Mouse (Mus musculus) heart, adult 2 months (tissue): Measurements from ENCODE around the gene Glmp. TPM values are rescaled to one million over a fixed set of nuclear protein-coding genes. Genes with fewer than 3 reads are reported as not detected.
"Not testable (repeated sequence)": the region's sequence is repeated elsewhere in the genome, so short reads cannot be mapped to it uniquely, and the experiment has no call there.

Experiments
- DNase-seq, 2 experiments: peaks; one replicate each; pipeline ENCODE4 v3.0.0; 2021
- H3K27ac ChIP-seq: fragments of 200-600 bp; 2 replicates; pipeline ENCODE4 v1.8.1; 2022
- H3K27me3 ChIP-seq: fragments of 200-500 bp; 2 replicates; pipeline ENCODE4 v1.6.1; 2012; ENCODE audit warnings: mild to moderate bottlenecking, low read length, inconsistent platforms, mixed read lengths; ENCODE audit not compliant: control insufficient read depth, insufficient read depth
- H3K36me3 ChIP-seq: fragments of 200-500 bp; 2 replicates; pipeline ENCODE4 v1.6.1; 2012; ENCODE audit warnings: low read length, inconsistent platforms; ENCODE audit not compliant: control insufficient read depth, insufficient read depth
- H3K4me1 ChIP-seq: fragments of 200-500 bp; 2 replicates; pipeline ENCODE4 v1.6.1; 2011; ENCODE audit warnings: low read length; ENCODE audit not compliant: control insufficient read depth, insufficient read depth
- H3K4me3 ChIP-seq: fragments of 200-600 bp; 2 replicates; pipeline ENCODE4 v1.8.1; 2022
- H3K79me2 ChIP-seq: fragments of 200-500 bp; replicated peaks from 2 replicates; pipeline ENCODE4 v1.6.1; 2012; ENCODE audit warnings: mild to moderate bottlenecking, inconsistent platforms, low read length, moderate library complexity, mixed read lengths; ENCODE audit not compliant: control insufficient read depth, insufficient read depth
- H3K9ac ChIP-seq: fragments of 200-500 bp; 2 replicates; pipeline ENCODE4 v1.6.1; 2012; ENCODE audit warnings: low read depth, mild to moderate bottlenecking, control low read depth, inconsistent platforms, low read length, mixed read lengths
- CTCF ChIP-seq: fragments of 200-600 bp; IDR thresholded peaks from 2 replicates; pipeline ENCODE4 v1.8.1; 2022; ENCODE audit warnings: antibody characterized with exemption, mild to moderate bottlenecking, moderate library complexity
- EP300 ChIP-seq: fragments of 200-500 bp; IDR thresholded peaks from 2 replicates; pipeline ENCODE4 v1.6.1; 2011; ENCODE audit warnings: low read depth, low read length, control low read depth; ENCODE audit not compliant: insufficient read depth
- POLR2A ChIP-seq: fragments of 200-500 bp; IDR thresholded peaks from 2 replicates; pipeline ENCODE4 v1.6.1; 2011; ENCODE audit warnings: mild to moderate bottlenecking, low read depth, low read length, control low read depth; ENCODE audit not compliant: insufficient read depth
- WGBS: fragments of 180-500 bp; shearing (Covaris S2); methylation state at CpG from one replicate; pipeline ENCODE4 v1.1.7; 2018; 5-methylcytosine and 5-hydroxymethylcytosine counted together
- intact Hi-C: fragments of 180-260 bp; cut with DNase I; formaldehyde crosslinking; loops from one replicate; pipeline ENCODE4 v1.15.1; 2025
- polyA plus RNA-seq: library from polyadenylated mRNA; depleted of rRNA; stranded (reverse); fragments of >200 nt; gene quantifications from 2 replicates; pipeline ENCODE4 v1.2.3, GENCODE M21; 2012
- total RNA-seq, 2 experiments: library from RNA; stranded (reverse); gene quantifications; 2 replicates each; pipeline ENCODE4 v1.2.3; 2021

Glmp gene
- total and polyA plus RNA-seq, 3 experiments: 75.6 to 98.0 (median 80.9) TPM

DNA sequence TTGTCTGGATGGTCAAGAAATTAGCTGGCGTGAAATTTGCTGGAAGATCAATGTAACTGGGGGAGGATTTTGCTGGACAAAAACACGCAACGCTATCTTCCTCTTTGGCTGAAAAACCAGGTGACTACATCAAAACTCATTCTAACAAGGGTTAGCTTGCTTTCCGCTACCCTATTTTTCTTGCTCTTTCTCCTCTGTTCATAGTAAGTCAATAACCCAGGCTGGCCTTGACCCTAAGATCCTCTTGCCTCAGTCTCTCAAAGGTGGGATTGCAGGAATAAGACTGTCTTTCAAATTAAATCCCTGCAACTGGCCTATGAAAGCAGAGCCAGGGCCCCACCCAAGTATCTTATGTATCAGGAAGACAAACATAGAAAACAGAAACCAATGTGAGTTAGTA, 37.7 kb upstream of the Glmp start, which contains the start of gene Gm38392:
Gene Gm38392 (minus strand): TSS at position 101 of the 400 bp plus-strand sequence.
- intact Hi-C loops: no loop called here
- TF ChIP-seq CTCF (no peak), POLR2A (no peak), EP300 (no peak)
- no peak within 1 kb of the TSS for H3K9ac ChIP-seq
- H3K27ac ChIP-seq: no peak within 1 kb of the TSS
- H3K4me1 ChIP-seq: no peaks in the 10 kb centered on the region
- no peaks in the 10 kb centered on the region for H3K36me3 ChIP-seq
- no peaks in the 10 kb centered on the region for H3K79me2 ChIP-seq
- no peak within 1 kb of the TSS for H3K4me3 ChIP-seq
- H3K27me3 ChIP-seq: no peaks in the 10 kb centered on the region
- WGBS: 96% methylated on average over 4 of the region's 4 CpGs
- no peak for DNase-seq

DNA sequence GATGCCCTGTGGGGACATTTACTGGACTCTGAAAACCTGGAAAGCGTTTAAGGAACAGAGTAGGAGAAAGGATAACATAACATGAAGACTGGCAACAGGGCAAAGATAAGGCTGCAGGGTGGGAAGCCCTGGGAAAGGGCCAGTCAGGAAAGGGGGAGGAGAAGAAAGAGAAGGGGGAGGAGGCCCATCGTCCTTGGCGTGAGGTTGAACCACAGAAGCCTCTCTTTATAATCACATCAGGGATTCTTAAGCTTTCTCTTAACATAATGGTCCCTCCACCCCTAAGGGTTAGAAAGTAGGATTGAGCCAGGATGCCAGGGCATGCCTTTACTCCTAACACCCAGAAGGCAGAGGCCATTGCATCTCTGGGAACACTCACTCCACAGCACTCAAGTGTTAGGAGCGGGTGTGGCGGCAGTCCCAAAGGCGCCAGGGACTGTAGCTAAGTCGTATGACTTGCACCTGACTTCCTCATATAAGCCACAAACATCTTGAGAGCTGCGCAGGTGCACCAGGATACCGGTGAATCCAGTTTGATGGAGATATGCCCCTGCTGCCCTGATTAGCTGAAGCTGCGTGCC, 36.6 kb upstream of the Glmp start:
- H3K79me2 ChIP-seq, H3K27me3 ChIP-seq, intact Hi-C loops, H3K36me3 ChIP-seq, DNase-seq, H3K4me3 ChIP-seq, H3K4me1 ChIP-seq, H3K9ac ChIP-seq, H3K27ac ChIP-seq: not testable (repeated sequence)
- WGBS: 66% methylated on average over 10 of the region's 10 CpGs

DNA sequence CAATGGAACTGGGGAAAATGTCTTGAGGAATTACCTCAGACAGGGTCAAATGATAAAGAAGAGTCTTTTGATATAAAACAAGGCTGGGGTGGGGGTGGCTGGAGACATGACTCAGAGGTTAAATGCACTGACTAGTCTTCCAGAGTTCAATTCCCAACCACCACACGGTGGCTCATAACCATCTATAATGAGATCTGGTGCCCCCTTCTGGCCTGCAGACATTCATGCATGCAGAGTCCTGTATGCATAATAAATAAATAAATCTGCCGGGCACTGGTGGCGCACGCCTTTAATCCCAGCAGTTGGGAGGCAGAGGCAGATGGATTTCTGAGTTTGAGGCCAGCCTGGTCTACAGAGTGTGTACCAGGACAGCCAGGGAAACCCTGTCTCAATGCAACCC, 32.9 kb upstream of the Glmp start:
- Histone ChIP-seq H3K4me3 (no peak overlapping the region), H3K4me1 (no peaks in the 10 kb centered on the region), H3K27me3 (no peaks in the 10 kb centered on the region), H3K27ac (no peak overlapping the region), H3K36me3 (no peaks in the 10 kb centered on the region), H3K79me2 (no peaks in the 10 kb centered on the region), H3K9ac (no peak overlapping the region)
- no peak for DNase-seq
- intact Hi-C loops: no loop called here
- TF ChIP-seq POLR2A: no peak
- TF ChIP-seq CTCF: peak; percentile 60
- WGBS: 61% methylated on average over 4 of the region's 4 CpGs

DNA sequence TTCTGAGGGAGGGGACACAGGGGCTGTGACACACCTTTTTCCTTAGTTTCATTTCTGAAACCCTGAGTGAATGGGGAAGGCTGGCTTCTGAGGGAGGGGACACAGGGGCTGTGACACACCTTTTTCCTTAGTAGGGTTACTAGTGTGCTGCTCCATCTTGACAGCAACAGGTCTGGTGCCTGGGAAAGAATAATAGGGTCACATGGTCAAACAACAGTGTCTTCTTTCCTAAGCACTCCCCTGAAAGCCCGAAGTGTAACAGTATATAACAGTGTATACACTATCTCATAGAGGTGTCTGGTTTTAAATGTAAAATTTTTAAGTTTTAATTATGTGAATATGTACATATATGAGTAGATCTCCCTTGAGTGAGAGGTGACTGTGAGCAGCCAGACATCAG, 29.6 kb upstream of the Glmp start:
- not testable (repeated sequence) for DNase-seq, H3K4me1 ChIP-seq, H3K27me3 ChIP-seq, H3K4me3 ChIP-seq, H3K27ac ChIP-seq, H3K9ac ChIP-seq, H3K79me2 ChIP-seq, H3K36me3 ChIP-seq
- intact Hi-C loops: loop anchor here (5.0 kb wide), 1 partner anchor 42 kb away; the partner anchor contains the start of genes Smg5 and Tmem79
- 69% methylated on average over 1 of the region's 1 CpGs for WGBS

DNA sequence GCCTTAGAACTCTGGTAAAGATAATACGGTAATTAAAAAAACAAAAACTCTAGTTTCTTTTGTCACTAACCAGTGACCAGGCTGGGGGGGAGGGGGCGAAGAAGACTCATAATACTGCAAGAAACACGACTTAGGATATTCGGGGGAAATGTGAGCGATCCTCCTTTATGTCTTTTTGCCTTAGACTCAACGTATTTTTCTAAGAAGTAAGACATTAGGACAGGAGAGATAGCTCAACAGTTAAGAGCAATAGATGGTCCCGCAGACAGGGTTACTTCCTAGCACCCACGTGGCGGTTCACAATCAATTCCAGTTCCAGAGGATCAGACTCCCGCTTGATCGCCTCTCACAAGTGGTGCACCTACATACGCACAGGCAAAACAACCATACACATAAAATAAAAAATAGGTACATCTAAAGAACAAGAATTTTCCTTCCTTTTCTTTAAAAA, 28.7 kb upstream of the Glmp start:
- intact Hi-C loops: loop anchor here (5.0 kb wide), 1 partner anchor 41 kb away; the partner anchor contains the start of genes Smg5 and Tmem79
- no peak for TF ChIP-seq POLR2A
- TF ChIP-seq CTCF: no peak
- Histone ChIP-seq H3K4me1 (peaks cover 3% of the 10 kb centered on the region), H3K79me2 (no peaks in the 10 kb centered on the region; the same call in 1 of the 2 replicates), H3K9ac (peak overlapping the region; percentile 42; the same call in 1 of the 2 replicates), H3K27me3 (no peaks in the 10 kb centered on the region), H3K36me3 (peaks cover 6% of the 10 kb centered on the region), H3K27ac (peak overlapping the region; percentile 95), H3K4me3 (peak overlapping the region; percentile 64)
- no peak for DNase-seq
- 1% methylated on average over 12 of the region's 12 CpGs for WGBS

DNA sequence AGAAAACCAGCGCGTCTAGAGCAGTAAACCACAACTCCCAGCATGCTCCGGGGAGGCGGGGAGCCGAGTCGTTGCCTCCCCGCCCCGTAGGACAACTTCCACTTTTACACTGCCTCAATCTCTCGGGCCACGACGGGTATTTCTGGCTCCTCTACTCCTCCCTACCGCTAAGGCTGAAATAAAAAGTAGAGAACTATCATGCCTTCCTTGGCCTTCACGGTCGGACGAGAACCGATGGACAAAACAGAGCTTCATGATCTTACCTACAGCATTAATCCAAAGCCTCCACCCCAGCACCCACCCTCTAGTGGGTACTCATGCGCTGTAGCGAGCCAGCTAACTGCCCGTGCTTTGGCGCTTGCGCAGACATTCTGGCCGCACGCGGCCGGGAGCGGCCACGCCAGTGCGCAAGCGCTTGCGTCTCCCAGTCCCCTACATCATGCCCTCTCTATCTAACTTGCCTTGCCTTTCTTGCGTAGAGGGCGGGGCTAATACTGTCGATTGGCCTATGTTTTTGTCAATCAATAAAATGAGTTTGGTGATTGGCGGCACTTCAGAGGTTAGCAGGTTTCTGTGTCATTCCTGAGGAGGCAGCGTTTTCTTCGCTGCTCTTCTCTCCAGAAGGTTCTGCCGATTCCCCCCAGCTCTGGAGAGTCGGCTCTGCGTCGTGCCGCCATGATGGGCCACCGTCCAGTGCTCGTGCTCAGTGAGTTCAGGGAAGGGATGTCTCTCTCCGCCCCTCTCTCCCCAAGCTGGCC, 28.1 kb upstream of the Glmp start, which contains the start of the genes Tsacc and Cct3:
Gene Tsacc (minus strand): TSS at position 439 of the 758 bp plus-strand sequence.
Gene Cct3 (plus strand): TSS at position 556 of the 758 bp plus-strand sequence.
- Histone ChIP-seq H3K36me3 (peaks cover 6% of the 10 kb centered on the region), H3K79me2 (no peaks in the 10 kb centered on the region; the same call in 1 of the 2 replicates), H3K4me3 (peak within 1 kb of the TSS; percentile 89), H3K27ac (peak within 1 kb of the TSS; percentile 95), H3K4me1 (peaks cover 3% of the 10 kb centered on the region), H3K9ac (peak within 1 kb of the TSS; percentile 80), H3K27me3 (no peaks in the 10 kb centered on the region)
- peak; percentile 93 to 98 for DNase-seq
- WGBS: under 1% methylated on average over 44 of the region's 44 CpGs
- TF ChIP-seq EP300: peak; percentile 42; the same call in 1 of the 2 replicates
- TF ChIP-seq POLR2A: peak; percentile 77
- TF ChIP-seq CTCF: peak; percentile 47
- intact Hi-C loops: loop anchor here (5.0 kb wide), 1 partner anchor 41 kb away; the partner anchor contains the start of genes Smg5 and Tmem79
